1 mouse cellular context compared by ENCODE assay signal in the genomic region with DNA sequence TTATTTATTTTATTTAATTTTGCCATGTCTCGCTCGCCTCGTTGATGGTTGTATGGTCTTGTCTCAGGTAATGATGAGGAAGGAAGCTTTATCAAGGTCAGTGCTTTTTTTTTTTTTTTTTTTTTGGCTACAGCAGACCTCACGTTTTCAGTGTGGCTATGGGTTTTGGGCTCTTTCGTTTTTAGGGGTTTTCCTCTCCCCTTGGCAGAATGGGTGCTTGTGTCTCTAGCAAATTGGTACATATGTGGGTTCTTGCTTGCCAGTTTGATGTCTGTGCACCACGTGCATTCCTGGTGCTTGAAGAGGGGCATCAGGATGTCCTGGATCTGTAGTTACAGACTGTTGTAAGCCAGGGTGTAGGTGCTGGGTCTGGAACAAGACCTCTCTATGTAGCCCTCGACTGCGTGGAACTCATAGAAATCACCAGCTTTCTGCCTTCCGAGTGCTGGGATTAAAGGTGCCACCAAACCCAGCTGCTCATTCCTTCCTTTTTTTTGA.
A peak's percentile ranks its signal among the peaks of the same experiment; 100 is the strongest.
TF ChIP-seq lines count a peak whose summit lies in the region.

No protein-coding gene starts in this region.

TF ChIP-seq in CH12.LX, 34 proteins besides CTCF, POLR2A, EP300 and RAD21 (continued from another document):
- TF ChIP-seq MAX (IDR thresholded peaks at IDR 0.05; ENCODE audit: low read length) (peak; percentile 63; the same call in 1 of the 2 replicates), CHD2 (IDR thresholded peaks at IDR 0.05; ENCODE audit: low read length) (no peak), BHLHE40 (IDR thresholded peaks at IDR 0.05; ENCODE audit: low read depth, low read length) (peak; percentile 69), CHD1 (IDR thresholded peaks at IDR 0.05; ENCODE audit: low read depth, low read length) (no peak), HCFC1 (IDR thresholded peaks at IDR 0.05; ENCODE audit: low read depth, low read length) (0 out of 2 replicates have a peak, but pooled peaks have one; percentile 12)
